Mouse (Mus musculus) left cerebral cortex, postnatal 10 days (tissue): ENCODE measurements at regions not wholly inside any gene's neighbourhood (a gene's known extent, or its start where the extent isn't known, plus 50 kb on each side); places are given as distances from the start of the nearest gene placed in this dataset.
A peak's percentile ranks its signal among the peaks of the same experiment; 100 is the strongest.
"Not testable (repeated sequence)": the region's sequence is repeated elsewhere in the genome, so short reads cannot be mapped to it uniquely, and the experiment has no call there.

ENCODE experiments used
- DNase-seq, 2 experiments: peaks; one replicate each; pipeline ENCODE4 v3.0.0; 2021 to 2022; ENCODE audit warnings: low spot score in 2 of 2, mixed read lengths in 1 of 2; ENCODE audit errors: extremely low spot score in 1 of 2
- intact Hi-C: fragments of 180-260 bp; cut with DNase I; formaldehyde crosslinking; loops from one replicate; pipeline ENCODE4 v1.15.1; 2025

- intact Hi-C loops = no loop called here
- DNase-seq = no peak
Observed at GRCm38 (mm10) chr14:61737504-61738040, 130.3 kb downstream of the Kcnrg start.

GRCm38 (mm10) chr14:61739453-61739852 is 132.2 kb downstream of the Kcnrg start:
- no peak for DNase-seq
- intact Hi-C loops = no loop called here

- no peak for DNase-seq
- intact Hi-C loops = no loop called here
Observed at GRCm38 (mm10) chr14:61743855-61744408, 136.7 kb downstream of the Kcnrg start.

GRCm38 (mm10) chr14:61753421-61753820 is 146.2 kb downstream of the Kcnrg start:
- DNase-seq = no peak
- intact Hi-C loops = no loop called here

GRCm38 (mm10) chr14:61756651-61757050 is 149.4 kb downstream of the Kcnrg start:
- DNase-seq = no peak
- intact Hi-C loops = no loop called here

GRCm38 (mm10) chr14:61757086-61757822 is 150.0 kb downstream of the Kcnrg start:
- intact Hi-C loops = no loop called here
- DNase-seq = peak; percentile 48 to 87

GRCm38 (mm10) chr14:61757823-61758175 is 150.5 kb downstream of the Kcnrg start:
- intact Hi-C loops = no loop called here
- DNase-seq = no peak

GRCm38 (mm10) chr14:61758586-61758985 is 151.3 kb downstream of the Kcnrg start:
- intact Hi-C loops = no loop called here
- DNase-seq = no peak

- DNase-seq, intact Hi-C loops: not testable (repeated sequence)
Observed at GRCm38 (mm10) chr14:61760176-61760575, 152.9 kb downstream of the Kcnrg start.

GRCm38 (mm10) chr14:61762076-61762475 is 154.8 kb downstream of the Kcnrg start:
- intact Hi-C loops = no loop called here
- no peak for DNase-seq

- intact Hi-C loops = no loop called here
- no peak for DNase-seq
Observed at GRCm38 (mm10) chr14:61769881-61770280, 162.6 kb downstream of the Kcnrg start.

- intact Hi-C loops = no loop called here
- no peak for DNase-seq
Observed at GRCm38 (mm10) chr14:61774171-61774570, 166.9 kb downstream of the Kcnrg start.

- intact Hi-C loops = no loop called here
- DNase-seq = no peak
Observed at GRCm38 (mm10) chr14:61778618-61779017, 171.4 kb downstream of the Kcnrg start.

- no peak for DNase-seq
- intact Hi-C loops = no loop called here
Observed at GRCm38 (mm10) chr14:61783206-61783605, 175.9 kb downstream of the Kcnrg start.

- DNase-seq = no peak
- intact Hi-C loops = no loop called here
Observed at GRCm38 (mm10) chr14:61784609-61785008, 177.4 kb downstream of the Kcnrg start.

GRCm38 (mm10) chr14:61786031-61786430 is 178.8 kb downstream of the Kcnrg start:
- intact Hi-C loops = no loop called here
- no peak for DNase-seq

GRCm38 (mm10) chr14:61787746-61788145 is 180.5 kb downstream of the Kcnrg start:
- DNase-seq = no peak
- intact Hi-C loops = no loop called here

- intact Hi-C loops = no loop called here
- peak in 1 of 2 experiments; percentile 77 for DNase-seq
Observed at GRCm38 (mm10) chr14:61788998-61789790, 181.9 kb downstream of the Kcnrg start.

GRCm38 (mm10) chr14:61795976-61796645 is 188.9 kb downstream of the Kcnrg start:
- no peak for DNase-seq
- intact Hi-C loops = no loop called here
